Mouse (Mus musculus) intestine, embryonic 14.5 days (tissue): ENCODE measurements at regions not wholly inside any gene's neighbourhood (a gene's known extent, or its start where the extent isn't known, plus 50 kb on each side); places are given as distances from the start of the nearest gene placed in this dataset.

ENCODE experiments used
- ATAC-seq: fragments of 200-750 bp; cut with Nextera tagmentation; replicated peaks from 2 replicates; pipeline ENCODE4 v1.8.0; 2017; ENCODE audit warnings: low read depth, moderate number of reproducible peaks, moderate TSS enrichment, moderate library complexity; ENCODE audit not compliant: low FRiP score, low TSS enrichment
- DNase-seq: peaks from one replicate; pipeline ENCODE4 v3.0.0-alpha.2; 2018; ENCODE audit warnings: low spot score
- H3K27ac ChIP-seq: fragments of 300-500 bp; sonication (generic); 2 replicates; pipeline ENCODE4 v1.5.1; 2014; ENCODE audit warnings: low read depth, mild to moderate bottlenecking, control low read depth
- H3K27me3 ChIP-seq: fragments of 300-500 bp; sonication (generic); replicated peaks from 2 replicates; pipeline ENCODE4 v1.6.1; 2014; ENCODE audit warnings: low read length, control low read depth; ENCODE audit not compliant: control insufficient read depth, insufficient read depth
- H3K36me3 ChIP-seq: fragments of 300-500 bp; sonication (generic); 2 replicates; pipeline ENCODE4 v1.6.1; 2014; ENCODE audit warnings: low read length, control low read depth; ENCODE audit not compliant: control insufficient read depth, insufficient read depth
- H3K4me1 ChIP-seq: fragments of 300-500 bp; sonication (generic); replicated peaks from 2 replicates; pipeline ENCODE4 v1.6.1; 2014; ENCODE audit warnings: low read length, control low read depth, mixed read lengths; ENCODE audit not compliant: control insufficient read depth, insufficient read depth
- H3K4me2 ChIP-seq: fragments of 300-500 bp; sonication (generic); 2 replicates; pipeline ENCODE4 v1.6.1; 2014; ENCODE audit warnings: low read length
- H3K4me3 ChIP-seq: fragments of 300-500 bp; sonication (generic); 2 replicates; pipeline ENCODE4 v1.5.1; 2014; ENCODE audit warnings: low read depth, low read length, control low read depth, mixed read lengths
- H3K9ac ChIP-seq: fragments of 300-500 bp; sonication (generic); 2 replicates; pipeline ENCODE4 v1.6.1; 2014; ENCODE audit warnings: mild to moderate bottlenecking, low read length
- H3K9me3 ChIP-seq: fragments of 300-500 bp; sonication (generic); 2 replicates; pipeline ENCODE4 v1.6.1; 2016; ENCODE audit warnings: low read length, control low read depth; ENCODE audit not compliant: control insufficient read depth
- WGBS: fragments of 180-500 bp; shearing (Covaris S2); extraction: QIAGEN DNeasy Blood & Tissue Kit; methylation state at CpG from one replicate; pipeline ENCODE4 v1.1.7; 2014; 5-methylcytosine and 5-hydroxymethylcytosine counted together

GRCm38 (mm10) chr15:52783940-52784339 lies 1100.8 kb upstream of the Gm7489 start:
- no peaks in the 10 kb centered on the region for H3K36me3 ChIP-seq
- ATAC-seq = no peak
- 93% methylated on average over 2 of the region's 2 CpGs for WGBS

GRCm38 (mm10) chr15:52785196-52785595 lies 1099.5 kb upstream of the Gm7489 start:
- no peaks in the 10 kb centered on the region for H3K4me1 ChIP-seq
- WGBS = 73% methylated on average over 3 of the region's 3 CpGs
- DNase-seq (no peak), ATAC-seq (no peak)
- H3K4me2 ChIP-seq = no peak overlapping the region
- H3K27me3 ChIP-seq = no peaks in the 10 kb centered on the region
- H3K36me3 ChIP-seq = no peaks in the 10 kb centered on the region
- H3K9me3 ChIP-seq = no peaks in the 10 kb centered on the region
- H3K27ac ChIP-seq = no peak overlapping the region
- no peak overlapping the region for H3K9ac ChIP-seq
- H3K4me3 ChIP-seq = no peak overlapping the region

More at GRCm38 (mm10) chr15:52783940-52784339, 1100.8 kb upstream of the Gm7489 start:
- H3K9ac ChIP-seq = no peak overlapping the region
- H3K27me3 ChIP-seq = no peaks in the 10 kb centered on the region
- no peak overlapping the region for H3K27ac ChIP-seq
- no peak for DNase-seq
- no peak overlapping the region for H3K4me2 ChIP-seq
- no peaks in the 10 kb centered on the region for H3K4me1 ChIP-seq
- no peak overlapping the region for H3K4me3 ChIP-seq
- H3K9me3 ChIP-seq = no peaks in the 10 kb centered on the region

GRCm38 (mm10) chr15:52785976-52786375 lies 1098.7 kb upstream of the Gm7489 start:
- ATAC-seq (no peak), DNase-seq (no peak)
- no peak overlapping the region for H3K9ac ChIP-seq
- H3K36me3 ChIP-seq = no peaks in the 10 kb centered on the region
- 77% methylated on average over 8 of the region's 8 CpGs for WGBS
- no peaks in the 10 kb centered on the region for H3K9me3 ChIP-seq
- no peak overlapping the region for H3K4me2 ChIP-seq
- H3K4me3 ChIP-seq = no peak overlapping the region
- H3K4me1 ChIP-seq = no peaks in the 10 kb centered on the region
- H3K27me3 ChIP-seq = no peaks in the 10 kb centered on the region
- H3K27ac ChIP-seq = no peak overlapping the region

- no peak overlapping the region for H3K4me3 ChIP-seq
- 74% methylated on average over 4 of the region's 4 CpGs for WGBS
- H3K4me2 ChIP-seq = no peak overlapping the region
- H3K4me1 ChIP-seq = no peaks in the 10 kb centered on the region
- no peaks in the 10 kb centered on the region for H3K27me3 ChIP-seq
- no peak overlapping the region for H3K9ac ChIP-seq
- no peaks in the 10 kb centered on the region for H3K9me3 ChIP-seq
- ATAC-seq (no peak), DNase-seq (no peak)
- no peaks in the 10 kb centered on the region for H3K36me3 ChIP-seq
- no peak overlapping the region for H3K27ac ChIP-seq
Measured at GRCm38 (mm10) chr15:52805479-52806199, 1079.1 kb upstream of the Gm7489 start.

GRCm38 (mm10) chr15:52808622-52809021 lies 1076.1 kb upstream of the Gm7489 start:
- WGBS = 85% methylated on average over 3 of the region's 3 CpGs

GRCm38 (mm10) chr15:52820796-52821195 lies 1063.9 kb upstream of the Gm7489 start:
- Histone ChIP-seq H3K36me3 (no peaks in the 10 kb centered on the region), H3K27ac (no peak overlapping the region), H3K4me3 (no peak overlapping the region), H3K9me3 (no peaks in the 10 kb centered on the region), H3K9ac (no peak overlapping the region), H3K4me1 (no peaks in the 10 kb centered on the region), H3K4me2 (no peak overlapping the region), H3K27me3 (no peaks in the 10 kb centered on the region)
- no peak for ATAC-seq
- 89% methylated on average over 6 of the region's 6 CpGs for WGBS
- no peak for DNase-seq

More at GRCm38 (mm10) chr15:52808622-52809021, 1076.1 kb upstream of the Gm7489 start:
- Histone ChIP-seq H3K36me3 (no peaks in the 10 kb centered on the region), H3K4me1 (no peaks in the 10 kb centered on the region), H3K9me3 (no peaks in the 10 kb centered on the region), H3K9ac (no peak overlapping the region), H3K4me2 (no peak overlapping the region), H3K27me3 (no peaks in the 10 kb centered on the region), H3K4me3 (no peak overlapping the region), H3K27ac (no peak overlapping the region)
- no peak for DNase-seq
- no peak for ATAC-seq

GRCm38 (mm10) chr15:52836896-52837295 lies 1047.8 kb upstream of the Gm7489 start:
- ATAC-seq (no peak), DNase-seq (no peak)
- Histone ChIP-seq H3K4me1 (no peaks in the 10 kb centered on the region), H3K4me3 (no peak overlapping the region), H3K9ac (no peak overlapping the region), H3K9me3 (no peaks in the 10 kb centered on the region), H3K4me2 (no peak overlapping the region), H3K27ac (no peak overlapping the region), H3K36me3 (no peaks in the 10 kb centered on the region), H3K27me3 (no peaks in the 10 kb centered on the region)
- WGBS = 69% methylated on average over 2 of the region's 2 CpGs

GRCm38 (mm10) chr15:52848132-52848531 lies 1036.6 kb upstream of the Gm7489 start:
- H3K4me1 ChIP-seq = no peaks in the 10 kb centered on the region
- no peak for ATAC-seq
- H3K27ac ChIP-seq = no peak overlapping the region
- no peak overlapping the region for H3K9ac ChIP-seq
- DNase-seq = no peak
- no peaks in the 10 kb centered on the region for H3K9me3 ChIP-seq
- H3K36me3 ChIP-seq = no peaks in the 10 kb centered on the region
- H3K4me3 ChIP-seq = no peak overlapping the region
- H3K27me3 ChIP-seq = no peaks in the 10 kb centered on the region
- H3K4me2 ChIP-seq = no peak overlapping the region

- Histone ChIP-seq H3K36me3 (no peaks in the 10 kb centered on the region), H3K27ac (no peak overlapping the region), H3K9me3 (no peaks in the 10 kb centered on the region), H3K27me3 (no peaks in the 10 kb centered on the region), H3K4me1 (no peaks in the 10 kb centered on the region), H3K4me3 (no peak overlapping the region), H3K9ac (no peak overlapping the region), H3K4me2 (no peak overlapping the region)
- DNase-seq = no peak
- no peak for ATAC-seq
- 83% methylated on average over 4 of the region's 4 CpGs for WGBS
Measured at GRCm38 (mm10) chr15:52858682-52859081, 1026.0 kb upstream of the Gm7489 start.
